Mouse (Mus musculus): ENCODE results near the gene Asb14.
"Not testable (repeated sequence)": the region's sequence is repeated elsewhere in the genome, so short reads cannot be mapped to it uniquely, and the experiment has no call there.

Gene Asb14

GRCm38 (mm10) chr14:26894392-26894791, at the start of gene Asb14:
Gene Asb14 (plus strand): TSS chr14:26894557.
- no peak for DNase-seq

GRCm38 (mm10) chr14:26853053-26853452, 41.3 kb upstream of the Asb14 start:
- no peak for DNase-seq

GRCm38 (mm10) chr14:26854066-26854465, 40.3 kb upstream of the Asb14 start:
- DNase-seq, result no peak

- peak; percentile 22 for DNase-seq
Observed at GRCm38 (mm10) chr14:26858364-26858763, 36.0 kb upstream of the Asb14 start.

GRCm38 (mm10) chr14:26859024-26859423, 35.3 kb upstream of the Asb14 start:
- DNase-seq, result no peak

GRCm38 (mm10) chr14:26867356-26867755, 27.0 kb upstream of the Asb14 start:
- no peak for DNase-seq

- no peak for DNase-seq
Observed at GRCm38 (mm10) chr14:26868299-26868698, 26.1 kb upstream of the Asb14 start.

GRCm38 (mm10) chr14:26878756-26879155, 15.6 kb upstream of the Asb14 start:
- DNase-seq, result no peak

GRCm38 (mm10) chr14:26879976-26880375, 14.4 kb upstream of the Asb14 start:
- DNase-seq, result no peak

- no peak for DNase-seq
Observed at GRCm38 (mm10) chr14:26881700-26882099, 12.7 kb upstream of the Asb14 start.

- no peak for DNase-seq
Observed at GRCm38 (mm10) chr14:26887244-26887643, 7.1 kb upstream of the Asb14 start.

- DNase-seq, result no peak
Observed at GRCm38 (mm10) chr14:26890777-26891176, 3.6 kb upstream of the Asb14 start.

GRCm38 (mm10) chr14:26899490-26899889, 5.1 kb downstream of the Asb14 start:
- no peak for DNase-seq

- no peak for DNase-seq
Observed at GRCm38 (mm10) chr14:26900893-26901292, 6.5 kb downstream of the Asb14 start.

GRCm38 (mm10) chr14:26907401-26907800, 13.0 kb downstream of the Asb14 start:
- DNase-seq, result no peak

- not testable (repeated sequence) for DNase-seq
Observed at GRCm38 (mm10) chr14:26910461-26910860, 16.1 kb downstream of the Asb14 start.

- DNase-seq, result peak; percentile 57
Observed at GRCm38 (mm10) chr14:26911201-26911600, 16.8 kb downstream of the Asb14 start.

- no peak for DNase-seq
Observed at GRCm38 (mm10) chr14:26911826-26912225, 17.5 kb downstream of the Asb14 start.

- DNase-seq, result no peak
Observed at GRCm38 (mm10) chr14:26913681-26914268, 19.4 kb downstream of the Asb14 start.

- DNase-seq, result no peak
Observed at GRCm38 (mm10) chr14:26919310-26919709, 25.0 kb downstream of the Asb14 start.

- DNase-seq, result no peak
Observed at GRCm38 (mm10) chr14:26923702-26924421, 29.5 kb downstream of the Asb14 start.

GRCm38 (mm10) chr14:26934891-26935290, 40.5 kb downstream of the Asb14 start:
- peak; percentile 29 for DNase-seq

GRCm38 (mm10) chr14:26935558-26935957, 41.2 kb downstream of the Asb14 start:
- no peak for DNase-seq

- not testable (repeated sequence) for DNase-seq
Observed at GRCm38 (mm10) chr14:26956139-26956538, 61.8 kb downstream of the Asb14 start.

- no peak for DNase-seq
Observed at GRCm38 (mm10) chr14:26960518-26960917, 66.2 kb downstream of the Asb14 start.
